Mouse (Mus musculus): ENCODE measurements around the gene Gabarap. TPM values are rescaled to one million over a fixed set of nuclear protein-coding genes. Genes with fewer than 3 reads are reported as not detected.
"Not testable (repeated sequence)": the region's sequence is repeated elsewhere in the genome, so short reads cannot be mapped to it uniquely, and the experiment has no call there.

Gene Gabarap
- polyA plus RNA-seq (2012; rRNA removed): 527 and 719 TPM in 2 replicates

DNA sequence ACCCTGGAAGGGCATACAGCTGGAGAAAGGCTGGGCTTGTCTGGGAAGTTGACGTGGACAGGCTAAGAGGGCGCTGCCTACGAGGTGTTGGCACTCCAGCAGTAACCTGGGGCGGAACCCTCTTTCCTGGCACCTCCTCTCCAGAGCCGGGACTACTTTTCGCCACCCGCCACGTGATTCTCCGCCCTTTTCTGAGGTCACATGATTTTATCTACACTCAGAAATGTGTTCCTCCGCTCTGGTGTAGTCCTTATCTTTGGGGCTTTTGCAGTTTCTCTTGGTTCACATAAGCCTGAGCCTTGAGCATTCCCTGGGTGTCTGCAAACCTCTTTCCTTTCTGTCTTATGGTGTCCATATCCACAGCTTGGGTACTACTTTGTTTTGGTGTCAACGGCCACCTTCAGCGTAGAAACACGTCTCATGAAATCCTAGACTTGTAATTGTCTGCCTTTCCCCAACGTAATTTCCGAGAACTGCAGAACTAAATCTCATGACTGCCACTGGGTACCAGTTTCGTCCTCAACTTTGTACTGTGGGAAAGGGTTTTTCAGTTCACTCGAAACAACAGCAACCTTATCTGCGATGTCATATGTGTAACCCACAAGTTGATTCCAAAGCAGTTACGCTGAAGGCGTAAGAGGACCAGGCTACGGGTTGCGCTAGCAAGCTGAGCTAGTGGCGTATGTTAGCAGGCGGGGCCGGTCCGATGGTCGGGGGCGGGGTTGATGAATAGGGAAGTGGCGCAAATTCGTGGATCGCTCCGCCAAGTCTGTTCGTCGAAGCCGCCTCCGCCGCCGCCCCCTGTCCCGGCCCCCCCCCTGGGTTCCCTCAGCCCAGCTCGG lies at the start of gene Gabarap:
Gene Gabarap (plus strand): TSS at position 294 of the 842 bp plus-strand sequence.
- DNase-seq (ENCODE audit: low read depth, low spot score): peak; percentile 93
- 1% methylated on average over 40 of the region's 40 CpGs for WGBS

DNA sequence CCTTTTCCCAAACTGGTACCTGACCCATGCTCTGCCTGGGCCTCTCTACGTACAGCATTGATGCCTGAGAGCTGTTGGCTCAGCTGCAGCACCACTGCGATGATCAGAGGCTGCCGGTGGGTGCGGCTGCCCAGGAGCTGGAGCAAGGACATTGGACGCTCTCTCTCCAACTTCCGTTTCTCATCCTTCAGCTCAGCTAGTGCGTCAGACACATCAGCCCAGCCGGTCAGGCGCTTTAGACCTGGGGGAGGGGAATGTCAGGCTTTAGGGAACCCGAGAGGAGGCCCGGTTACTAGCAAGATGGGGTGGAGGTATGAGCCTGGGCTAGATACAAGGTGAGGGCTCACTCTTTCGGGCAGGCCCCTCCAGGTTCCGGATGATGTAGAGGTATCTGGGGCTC lies 45.7 kb upstream of the Gabarap start:
- 73% methylated on average over 13 of the region's 13 CpGs for WGBS
- no peak for DNase-seq (ENCODE audit: low read depth, low spot score)

DNA sequence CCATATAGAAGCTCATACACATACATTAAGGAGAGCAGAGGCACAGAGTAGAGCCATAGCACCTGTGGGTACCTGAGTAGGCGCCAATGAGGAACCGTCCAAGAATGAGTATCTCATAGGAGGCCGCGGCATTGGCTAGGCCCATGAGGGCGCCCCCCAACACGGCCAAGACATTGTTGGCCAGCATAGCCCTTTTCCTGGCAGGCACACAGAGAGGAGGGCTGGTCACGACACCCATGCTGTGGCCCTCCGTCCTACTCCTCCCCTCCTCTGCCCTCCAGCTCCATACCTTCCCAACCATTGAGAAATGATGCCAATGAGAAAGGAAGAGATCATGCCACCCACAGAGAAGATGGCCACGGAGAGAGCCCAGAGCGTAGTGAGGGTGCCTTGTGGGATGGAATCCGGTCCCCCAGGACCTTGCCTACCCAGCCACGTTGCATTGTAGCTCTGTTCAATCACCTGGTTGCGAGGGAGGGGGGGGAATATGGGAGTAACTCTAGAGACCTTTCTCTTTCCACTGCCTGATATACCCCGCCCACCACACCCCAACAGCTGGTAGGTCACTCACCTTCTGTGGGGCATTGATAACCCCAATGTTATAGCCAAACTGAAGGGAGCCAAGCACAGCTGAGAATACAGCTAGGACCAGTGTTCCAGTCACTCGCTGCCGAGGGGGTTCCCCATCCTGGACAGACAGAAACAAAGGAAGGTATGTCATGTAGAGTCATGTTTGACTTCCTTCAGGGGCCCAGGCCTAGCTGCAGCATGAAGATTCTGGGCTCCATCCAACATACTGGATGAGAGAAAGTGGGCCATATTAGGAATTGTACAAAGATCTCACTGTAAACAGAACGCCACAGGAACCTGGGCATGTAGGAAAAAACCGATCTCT lies 44.7 kb upstream of the Gabarap start:
- 81% methylated on average over 18 of the region's 18 CpGs for WGBS

DNA sequence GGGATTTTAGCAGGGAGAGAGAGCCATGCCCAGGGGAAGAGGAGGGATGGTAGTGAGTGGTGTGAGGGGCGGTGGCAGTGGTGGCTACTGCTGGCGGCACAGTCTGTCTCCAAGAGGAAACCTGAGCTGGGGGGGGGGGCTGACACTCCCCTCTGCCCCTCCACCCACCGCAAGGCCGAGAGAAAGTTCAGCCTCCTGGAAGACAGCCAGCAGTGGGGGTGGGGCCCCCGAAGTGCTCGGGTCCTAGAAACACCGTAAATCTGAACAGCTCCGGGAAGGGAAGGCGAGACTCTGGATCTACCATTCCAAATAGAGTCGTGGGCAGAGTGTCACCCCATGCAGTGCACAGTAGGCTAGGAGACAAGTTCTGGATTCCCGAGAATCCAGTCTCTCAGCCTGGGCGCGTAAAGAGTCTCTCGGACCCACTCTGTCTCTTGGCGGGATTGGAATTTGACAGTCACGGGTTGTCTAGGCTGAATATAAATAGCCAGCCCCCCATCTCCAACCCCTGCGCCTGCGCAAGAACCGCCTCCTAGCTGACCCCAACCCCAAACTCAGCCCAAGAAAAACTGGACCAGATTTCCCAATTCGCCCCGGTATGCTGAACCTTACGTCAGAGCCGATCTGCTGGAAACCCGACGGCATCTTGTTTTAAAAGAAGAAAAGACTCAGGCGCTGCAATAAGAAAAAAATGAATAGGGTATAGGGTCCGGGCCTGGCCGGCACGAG lies 43.4 kb upstream of the Gabarap start:
- WGBS: 17% methylated on average over 29 of the region's 29 CpGs
- DNase-seq (ENCODE audit: low read depth, low spot score): no peak

More for the DNA sequence above, 44.7 kb upstream of the Gabarap start:
- DNase-seq (ENCODE audit: low read depth, low spot score): no peak

DNA sequence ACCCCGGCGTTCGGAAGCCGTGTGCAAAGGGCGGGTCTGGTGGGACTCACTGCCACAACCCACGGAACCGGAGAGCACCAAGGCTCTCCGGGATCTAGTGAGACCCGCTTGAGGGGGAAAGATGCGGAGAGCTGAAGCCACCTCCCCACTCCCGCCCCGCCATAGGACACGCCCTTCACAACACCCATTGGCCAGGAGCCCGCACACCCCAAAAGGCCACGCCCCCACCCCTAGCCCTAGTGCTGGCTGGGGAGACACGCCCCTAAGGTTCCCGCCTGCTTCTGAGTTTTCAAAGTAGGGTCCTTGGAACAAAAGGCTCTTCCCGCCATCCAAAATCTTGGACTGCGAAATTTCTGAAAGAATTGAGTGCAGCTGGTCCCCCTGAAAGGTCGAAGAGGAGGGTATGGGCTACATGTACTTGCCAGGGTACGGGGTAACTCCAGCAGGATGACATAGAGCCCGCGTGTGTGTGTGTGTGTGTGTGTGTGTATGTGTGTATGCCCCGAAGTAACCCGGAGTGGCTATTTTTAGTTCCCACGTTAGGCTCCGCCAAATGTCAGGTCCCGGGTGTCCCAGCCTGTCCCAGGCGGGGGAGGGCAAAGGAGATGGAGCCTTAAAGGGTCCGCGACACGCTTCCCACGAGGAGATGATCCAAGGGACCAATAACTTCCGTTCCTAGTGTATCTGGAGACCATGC lies 42.7 kb upstream of the Gabarap start, which contains the start of gene Slc2a4:
Gene Slc2a4 (minus strand): TSS at position 123 of the 697 bp plus-strand sequence.
- under 1% methylated on average over 34 of the region's 34 CpGs for WGBS
- DNase-seq (ENCODE audit: low read depth, low spot score): no peak

DNA sequence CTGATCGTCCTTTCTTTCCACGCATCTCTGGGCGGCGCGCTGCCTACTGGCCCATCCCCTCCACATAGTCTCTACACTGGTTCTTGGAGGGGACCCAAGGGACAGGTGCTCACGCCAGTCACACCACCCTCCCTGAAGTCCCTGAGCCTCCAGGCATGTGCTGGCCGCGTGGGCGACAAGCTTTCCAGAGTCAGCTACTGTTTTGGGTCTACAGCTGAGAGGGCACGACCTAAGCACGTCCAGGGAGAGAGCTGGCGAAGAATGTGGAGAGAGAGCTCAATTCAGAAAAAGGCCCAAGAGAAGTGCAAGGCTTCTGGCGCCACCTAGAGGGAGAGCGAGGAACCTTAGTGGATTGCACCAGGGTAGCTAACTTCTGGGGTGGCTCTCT lies 42.2 kb upstream of the Gabarap start:
- DNase-seq (ENCODE audit: low read depth, low spot score): peak; percentile 89
- under 1% methylated on average over 14 of the region's 14 CpGs for WGBS

DNA sequence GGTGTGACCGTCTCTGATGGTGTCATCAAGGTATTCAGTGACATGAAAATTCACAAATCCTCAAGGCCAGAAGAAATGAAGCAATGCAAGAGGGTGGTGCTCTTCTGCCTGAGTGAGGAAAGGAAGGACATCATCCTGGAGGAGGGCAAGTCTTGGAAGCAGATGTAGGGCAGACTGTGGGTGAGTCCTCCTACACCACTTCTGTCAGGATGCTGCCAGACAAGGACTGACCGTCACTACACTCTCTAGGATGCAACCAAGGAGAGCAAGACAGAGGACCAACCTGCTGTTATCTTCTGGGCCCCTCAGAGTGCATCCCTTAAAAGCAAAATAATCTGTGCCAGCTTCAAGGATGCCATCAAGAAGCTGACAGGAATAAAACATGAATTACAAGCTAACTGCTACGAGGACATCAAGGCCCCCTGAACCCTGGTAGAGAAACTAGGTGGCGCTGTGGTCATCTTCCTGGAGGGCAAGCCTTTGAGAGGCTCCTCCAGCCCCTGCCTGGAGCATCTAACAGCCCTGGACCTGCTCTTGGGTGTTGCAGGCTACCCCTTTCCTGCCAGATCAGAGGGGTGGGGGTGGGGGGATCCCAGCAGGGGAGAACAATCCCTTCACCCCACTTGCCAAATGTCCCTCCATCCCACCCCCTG lies 40.0 kb upstream of the Gabarap start:
- 46% methylated on average over 4 of the region's 4 CpGs for whole genome bisulfite sequencing
- no peak for DNase-seq (ENCODE audit: low read depth, low spot score)

DNA sequence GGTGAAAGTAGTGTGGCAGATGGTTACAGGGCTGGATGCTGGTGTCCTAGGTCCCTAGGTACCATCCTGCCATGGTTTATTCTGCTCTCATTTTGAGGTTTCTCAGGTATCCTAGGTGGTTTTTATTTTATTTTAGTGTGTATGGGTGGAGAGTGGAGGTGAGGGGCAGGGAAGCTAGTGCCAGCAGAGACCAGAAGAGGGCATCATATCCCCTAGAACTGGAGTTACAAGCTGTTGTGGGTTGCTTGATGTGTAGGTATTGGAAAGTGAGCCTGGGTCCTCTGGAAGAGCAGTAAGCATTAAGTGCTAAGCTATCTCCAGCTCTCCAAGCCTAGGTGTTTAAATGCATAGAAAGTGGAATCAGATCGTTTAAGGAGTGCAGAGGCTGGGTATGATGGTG lies 38.7 kb upstream of the Gabarap start:
- DNase-seq (ENCODE audit: low read depth, low spot score): no peak
- 45% methylated on average over 1 of the region's 1 CpGs for WGBS

DNA sequence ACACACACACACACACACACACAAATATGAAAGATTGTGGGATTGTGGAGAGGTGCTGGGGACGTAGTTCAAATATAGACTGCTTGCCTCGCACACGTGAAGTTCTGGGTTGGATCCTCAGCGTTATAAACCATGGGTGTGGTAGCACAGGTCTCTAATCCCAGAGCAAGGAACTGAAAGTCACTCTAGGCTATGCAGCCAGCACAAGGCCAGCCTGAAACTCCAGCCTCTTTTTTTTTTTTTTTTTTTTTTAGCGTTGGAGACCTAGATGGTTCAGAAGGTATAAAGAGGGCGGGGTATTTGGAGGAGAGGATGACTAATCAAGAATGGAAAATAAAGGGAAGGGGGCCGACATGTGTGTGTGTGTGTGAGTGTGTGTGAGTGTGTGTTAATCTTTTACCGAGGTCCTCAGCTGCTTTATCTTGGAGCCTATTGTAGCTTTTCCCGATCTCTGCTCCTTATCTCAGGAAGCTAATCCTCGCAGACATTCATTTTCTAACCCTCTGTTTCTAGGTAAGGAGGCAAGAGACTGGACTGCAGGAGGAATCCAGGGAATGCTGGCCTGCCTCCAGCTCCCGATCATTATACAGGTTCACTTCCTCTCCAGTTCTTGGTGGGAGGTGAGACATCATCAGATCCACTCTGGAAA lies 37.6 kb upstream of the Gabarap start:
- WGBS: 25% methylated on average over 11 of the region's 11 CpGs
- no peak for DNase-seq (ENCODE audit: low read depth, low spot score)

DNA sequence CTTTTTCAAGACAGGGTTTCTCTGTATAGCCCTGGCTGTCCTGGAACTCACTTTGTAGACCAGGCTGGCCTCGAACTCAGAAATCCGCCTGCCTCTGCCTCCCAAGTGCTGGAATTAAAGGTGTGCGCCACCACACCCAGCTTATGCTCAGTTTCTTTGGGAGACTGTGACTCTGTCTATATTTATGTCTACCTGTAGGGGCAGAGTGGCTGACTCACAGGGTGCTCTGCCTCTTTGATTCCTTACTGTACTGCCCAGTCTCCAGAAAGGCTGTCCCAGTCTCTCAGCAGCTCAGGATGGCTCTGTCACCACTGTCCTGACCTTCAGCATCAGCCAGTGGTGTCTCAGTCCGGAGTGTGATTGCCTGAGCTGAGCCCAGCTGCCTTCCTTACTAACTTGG lies 35.3 kb upstream of the Gabarap start:
- not testable (repeated sequence) for DNase-seq (ENCODE audit: low read depth, low spot score)
- WGBS: 69% methylated on average over 4 of the region's 4 CpGs

DNA sequence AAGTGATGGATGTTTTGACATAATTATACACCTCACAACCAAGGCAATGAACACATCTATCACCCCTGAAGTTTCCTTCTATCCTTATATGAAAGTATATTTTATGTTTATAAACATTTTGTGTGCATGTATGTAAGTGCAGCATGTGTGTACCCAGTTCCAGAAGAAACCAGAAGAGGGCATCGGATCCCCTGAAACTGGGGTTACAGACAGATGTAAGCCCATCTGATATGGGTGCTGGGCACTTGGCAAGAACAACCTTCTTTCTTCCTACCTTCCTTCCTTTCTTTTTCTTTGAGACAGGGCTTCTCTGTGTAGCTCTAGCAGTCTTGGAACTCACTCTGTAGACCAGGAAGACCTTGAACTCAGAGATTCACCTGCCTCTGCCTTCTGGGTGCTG lies 34.7 kb upstream of the Gabarap start:
- 91% methylated on average over 1 of the region's 1 CpGs for WGBS
- no peak for DNase-seq (ENCODE audit: low read depth, low spot score)

DNA sequence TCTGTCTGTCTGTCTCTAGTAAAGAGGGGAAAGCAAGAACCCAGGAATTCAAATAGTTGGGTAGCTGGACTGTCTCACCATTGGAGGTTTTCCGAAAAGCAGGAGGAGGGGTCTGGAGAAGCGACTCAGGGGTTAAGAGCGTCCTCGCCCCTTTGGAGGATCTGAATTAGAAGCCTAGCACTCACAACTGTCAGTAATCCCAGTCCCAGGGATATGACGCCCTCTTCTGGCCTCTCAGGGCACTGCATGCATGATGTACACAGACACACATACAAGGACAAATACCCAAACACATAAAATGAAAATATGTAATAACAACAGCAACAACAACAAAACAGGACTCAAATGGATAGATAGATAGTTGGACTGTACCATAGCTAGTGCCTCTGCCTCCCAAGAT lies 30.3 kb upstream of the Gabarap start:
- 48% methylated on average over 5 of the region's 5 CpGs for WGBS
- DNase-seq (ENCODE audit: low read depth, low spot score): no peak

DNA sequence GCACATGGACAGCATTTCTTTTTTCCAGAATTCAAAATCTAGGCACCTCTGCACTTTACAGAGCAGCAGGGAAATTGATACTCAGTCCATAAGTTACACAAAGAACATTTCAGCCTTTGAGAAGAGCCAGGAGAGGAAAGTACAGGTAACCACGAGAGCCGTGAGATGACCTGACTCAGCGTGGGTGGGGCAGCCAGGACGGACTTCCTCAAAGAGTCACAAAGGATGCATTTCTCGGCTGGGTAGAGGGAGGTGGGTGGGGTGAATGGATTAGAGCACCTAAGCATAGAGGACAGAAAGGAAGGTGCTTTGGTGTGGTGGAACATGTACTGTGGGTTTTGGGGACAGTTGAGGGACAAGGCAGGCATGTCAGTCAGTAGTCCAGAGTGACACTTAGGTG lies 29.1 kb upstream of the Gabarap start:
- DNase-seq (ENCODE audit: low read depth, low spot score): no peak
- WGBS: 5% methylated on average over 5 of the region's 5 CpGs

DNA sequence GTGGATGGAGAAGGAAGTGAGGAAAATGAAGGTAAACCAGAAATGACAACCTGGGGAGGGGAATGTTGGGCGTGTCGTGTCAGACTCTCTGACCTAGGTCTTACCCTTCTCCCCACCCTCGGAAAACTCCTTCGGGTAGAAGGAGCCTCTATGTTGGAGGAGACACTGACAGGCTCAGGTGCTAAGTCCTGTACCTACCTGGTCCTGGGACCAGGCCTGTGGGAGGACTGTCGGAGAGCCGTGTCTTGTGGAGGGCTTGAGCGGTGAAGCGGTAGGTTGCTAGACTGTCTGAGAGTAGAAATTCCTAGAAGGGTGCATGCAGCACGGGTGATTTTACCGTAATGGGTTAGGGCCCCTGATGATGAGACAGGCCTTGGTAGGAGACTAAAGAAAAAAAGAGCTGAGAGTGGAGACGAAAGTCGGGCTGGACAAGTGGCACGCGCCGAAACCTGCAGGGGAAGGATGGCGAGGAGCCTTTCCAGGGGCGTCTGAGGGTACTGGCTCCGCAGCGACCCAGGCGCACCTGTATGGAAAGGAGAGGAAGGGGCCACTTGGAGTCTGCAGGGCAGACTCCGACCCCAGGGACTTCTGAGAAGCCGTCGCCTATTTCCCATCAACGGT lies 26.2 kb upstream of the Gabarap start, which contains the start of gene Cldn7:
Gene Cldn7 (plus strand): TSS at position 130 of the 621 bp plus-strand sequence.
- 13% methylated on average over 24 of the region's 24 CpGs for WGBS
- no peak for DNase-seq (ENCODE audit: low read depth, low spot score)

DNA sequence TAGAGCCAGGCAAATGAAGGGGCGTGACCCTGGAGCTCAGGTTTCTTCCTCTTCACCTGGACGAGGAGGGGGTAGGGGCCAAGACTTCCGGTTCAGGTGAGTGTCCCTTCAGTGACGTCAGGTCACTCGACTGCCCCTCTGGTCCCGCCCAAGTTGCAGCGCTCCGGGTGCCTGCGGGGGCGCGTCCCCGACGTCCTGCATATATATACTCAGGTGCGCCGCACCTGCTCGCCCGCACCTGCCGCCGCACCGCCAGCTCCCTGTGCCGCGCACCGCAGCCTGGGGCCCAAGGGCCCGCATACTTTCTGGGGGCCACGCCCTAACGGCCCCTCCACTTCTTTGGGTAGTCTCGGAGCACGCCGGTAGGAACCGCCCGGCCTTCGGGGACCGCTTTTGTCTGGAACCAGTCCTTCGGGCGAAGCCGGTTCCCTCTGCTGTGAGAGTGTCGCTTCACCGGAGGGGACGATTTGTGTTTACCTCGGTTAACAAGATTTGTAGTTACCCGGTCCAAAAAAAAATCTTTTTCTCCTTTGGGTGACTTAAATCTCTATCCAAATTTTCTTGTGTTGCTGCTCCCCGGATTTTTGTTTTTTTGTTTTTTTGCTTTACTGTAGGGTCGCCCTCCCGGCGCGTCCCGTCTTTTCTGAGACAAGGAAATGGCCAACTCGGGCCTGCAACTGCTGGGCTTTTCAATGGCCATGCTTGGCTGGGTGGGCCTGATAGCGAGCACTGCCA lies 25.5 kb upstream of the Gabarap start:
- no peak for DNase-seq (ENCODE audit: low read depth, low spot score)
- 5% methylated on average over 49 of the region's 49 CpGs for WGBS

DNA sequence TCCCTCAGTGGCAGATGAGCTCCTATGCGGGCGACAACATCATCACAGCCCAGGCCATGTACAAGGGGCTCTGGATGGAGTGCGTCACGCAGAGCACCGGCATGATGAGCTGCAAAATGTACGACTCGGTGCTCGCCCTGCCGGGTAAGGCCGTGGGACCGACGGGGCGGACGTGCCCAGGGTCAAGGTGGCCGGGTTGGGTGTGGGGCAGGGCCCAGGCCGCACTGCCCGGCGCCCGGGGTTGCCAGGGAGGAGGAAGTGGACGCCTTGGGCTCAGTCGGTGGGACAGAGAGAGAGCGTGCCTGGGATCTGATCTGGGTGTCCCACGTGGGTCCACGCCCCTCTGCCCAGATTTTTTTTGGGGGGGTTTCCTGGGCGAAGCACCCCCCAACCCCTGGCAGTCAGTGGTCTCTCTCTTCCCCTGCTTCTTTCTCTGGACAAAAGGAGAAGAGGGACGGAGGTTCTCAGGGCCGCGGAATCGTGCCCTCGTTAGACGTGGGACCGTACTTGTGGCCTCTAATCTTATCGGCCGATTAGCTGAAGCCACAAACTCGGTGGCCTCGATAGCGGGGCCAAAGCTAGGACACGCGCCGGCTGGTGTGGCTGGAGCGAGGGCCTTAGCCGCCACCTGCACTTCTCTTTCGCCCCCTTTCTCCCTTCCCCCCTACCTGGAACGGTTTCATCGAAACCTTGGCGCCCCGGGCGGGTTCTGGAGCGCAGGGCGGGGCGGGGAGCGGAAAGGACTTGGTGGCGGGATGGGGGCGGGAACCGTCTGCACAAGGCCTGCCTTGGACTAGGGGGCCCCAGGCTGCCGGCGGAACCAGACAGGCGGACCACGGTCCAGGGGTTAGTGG lies 24.7 kb upstream of the Gabarap start:
- no peak for DNase-seq (ENCODE audit: low read depth, low spot score)
- WGBS: 3% methylated on average over 58 of the region's 59 CpGs
